Mouse (Mus musculus): ENCODE results near the gene Bfsp2.

The Bfsp2 gene

DNA sequence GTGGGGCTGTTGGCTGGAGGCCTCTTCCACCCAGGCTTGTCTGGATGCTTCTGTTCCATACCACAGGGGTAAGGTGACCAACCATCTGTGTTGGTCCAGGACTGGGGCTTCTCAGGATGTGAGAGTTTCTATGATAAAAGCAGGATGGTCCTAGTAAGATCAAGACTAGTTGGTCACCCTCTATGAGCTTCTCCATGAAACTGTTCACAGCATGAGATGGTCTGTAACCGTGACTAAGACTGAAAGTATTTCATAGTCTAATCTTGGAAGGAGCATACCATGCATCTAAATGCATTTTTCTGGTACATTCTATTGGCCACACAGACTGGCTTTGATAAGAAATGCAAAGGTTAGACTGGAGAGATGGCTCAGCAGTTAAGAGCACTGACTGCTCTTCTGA lies 96.6 kb downstream of the Bfsp2 start:
- DNase-seq (ENCODE audit: low spot score) = no peak

DNA sequence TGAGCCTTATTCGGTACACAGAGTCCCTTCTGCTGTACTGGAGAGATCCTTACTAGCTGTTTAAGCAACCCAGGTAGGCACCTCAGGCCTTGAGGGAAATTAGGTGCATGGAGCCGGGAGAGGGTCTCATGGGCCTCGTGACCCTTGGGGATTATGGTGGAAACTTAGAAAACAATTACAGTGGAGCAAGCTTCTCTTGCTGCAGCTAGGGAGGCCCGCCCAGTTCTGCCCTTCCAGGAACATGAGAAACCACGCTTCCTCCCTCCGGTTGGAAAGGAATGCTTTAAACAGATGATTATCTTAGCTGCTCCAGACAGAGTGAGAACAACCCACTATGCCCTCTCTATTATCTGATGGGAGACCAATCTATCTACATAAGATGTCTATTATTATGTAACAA lies 97.2 kb downstream of the Bfsp2 start:
- DNase-seq (ENCODE audit: low spot score) = peak; percentile 28

DNA sequence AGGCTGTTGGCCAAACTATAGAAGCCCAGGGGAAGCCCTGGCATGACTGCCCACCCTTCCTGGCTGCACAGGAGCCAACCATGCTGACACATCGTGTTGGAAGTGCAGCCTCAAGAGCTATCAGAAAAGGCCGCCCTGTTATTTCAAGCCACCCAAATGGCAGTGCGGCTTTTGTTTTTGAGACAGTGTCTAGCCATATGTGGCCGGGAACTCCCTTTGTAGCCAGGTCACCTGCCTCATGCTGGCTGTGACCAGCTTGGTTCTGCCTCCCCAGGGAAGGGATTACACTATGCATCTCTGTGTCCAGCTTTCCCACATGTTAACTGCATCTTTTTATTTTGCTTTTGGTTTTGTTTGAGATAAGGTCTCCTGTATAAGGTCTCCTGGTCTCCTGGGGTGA lies 99.7 kb downstream of the Bfsp2 start:
- no peak for DNase-seq (ENCODE audit: low spot score)

DNA sequence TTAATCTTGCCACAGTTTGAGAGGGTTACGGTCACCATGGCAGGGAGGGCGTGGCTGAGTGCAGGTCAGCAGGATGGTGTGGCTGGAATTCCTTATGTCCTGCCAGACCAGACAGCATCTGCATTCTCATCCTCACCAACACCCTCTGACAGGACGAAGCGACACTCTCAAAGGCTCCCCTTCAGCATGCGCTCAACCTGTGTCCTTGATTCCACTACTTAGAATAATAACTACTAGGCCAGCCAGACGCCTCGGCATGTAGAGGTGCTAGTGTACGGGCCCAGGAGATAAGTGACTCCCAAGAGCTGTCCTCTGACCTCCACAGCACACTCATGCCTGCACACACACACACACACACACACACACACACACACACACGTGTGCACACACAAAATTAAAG lies 101.0 kb downstream of the Bfsp2 start:
- DNase-seq (ENCODE audit: low spot score) = no peak

DNA sequence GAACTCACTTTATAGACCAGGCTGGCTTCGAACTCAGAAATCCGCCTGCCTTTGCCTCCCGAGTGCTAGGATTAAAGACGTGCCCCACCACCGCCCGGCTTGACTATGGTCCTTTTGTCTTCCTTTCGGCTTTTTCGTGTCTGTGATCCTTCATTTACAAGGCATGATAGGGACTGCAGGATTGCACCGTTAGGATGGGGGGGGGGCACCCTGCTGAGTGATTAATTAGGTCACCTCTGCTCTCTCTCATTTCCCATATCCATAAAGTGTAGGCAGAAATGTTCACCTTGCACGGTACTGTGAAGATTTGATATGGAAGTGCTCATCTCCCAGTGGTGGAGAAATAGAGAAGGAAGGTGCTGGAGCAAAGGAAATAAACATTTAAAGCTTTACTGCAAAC lies 101.5 kb downstream of the Bfsp2 start:
- no peak for DNase-seq (ENCODE audit: low spot score)

DNA sequence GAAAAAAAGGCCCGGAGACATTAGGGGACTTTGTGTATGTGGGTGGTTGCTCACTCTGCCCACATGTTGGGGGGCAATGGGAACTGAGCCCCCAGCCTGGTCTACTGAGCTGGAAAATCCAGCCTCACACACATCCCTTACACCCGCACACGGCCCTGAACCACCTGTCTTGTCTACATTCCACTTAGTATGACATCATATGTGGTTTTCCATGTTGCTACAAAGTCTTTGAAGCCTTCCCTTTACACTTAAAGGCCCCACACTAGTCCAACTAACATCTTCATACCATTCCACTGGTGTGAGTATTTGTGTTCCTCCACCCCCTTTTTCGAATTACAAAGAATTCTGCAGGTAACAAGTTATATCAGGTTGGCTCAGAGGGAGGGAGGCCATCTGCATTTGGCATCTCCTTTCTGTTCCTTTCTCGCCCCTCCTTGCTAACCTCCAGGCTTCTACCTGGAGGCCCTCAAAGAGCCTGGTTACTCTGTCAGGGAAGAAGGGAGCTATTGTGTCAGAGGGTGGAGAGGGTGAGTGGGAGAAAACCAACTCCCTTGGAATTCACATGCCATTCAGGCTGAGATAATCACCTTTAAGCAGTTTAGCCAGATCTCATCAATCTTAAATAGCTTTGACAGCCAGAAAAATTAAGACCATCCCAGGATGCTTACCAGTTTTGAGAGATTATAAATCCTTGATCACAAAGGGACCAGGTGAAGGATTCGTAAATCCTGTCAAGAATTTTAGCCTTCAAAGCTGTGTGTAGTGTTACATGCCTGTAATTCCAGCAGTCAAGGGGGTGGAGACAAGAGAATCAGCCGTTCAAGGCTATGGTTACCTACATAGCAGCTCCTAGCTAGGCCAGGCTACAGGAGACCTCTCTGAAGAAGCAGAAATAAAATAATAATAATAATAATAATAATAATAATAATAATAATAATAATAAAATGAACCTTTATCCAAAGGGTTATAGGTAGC lies 103.6 kb downstream of the Bfsp2 start:
- no peak for DNase-seq (ENCODE audit: low spot score)
